Mouse (Mus musculus) fibroblast of lung, adult 2 months (primary cell): ENCODE data around the gene Asic2.

ENCODE experiments used
- DNase-seq: peaks from one replicate; pipeline ENCODE4 v3.0.0-alpha.2; 2011; ENCODE audit warnings: low read depth

Gene Asic2

DNA sequence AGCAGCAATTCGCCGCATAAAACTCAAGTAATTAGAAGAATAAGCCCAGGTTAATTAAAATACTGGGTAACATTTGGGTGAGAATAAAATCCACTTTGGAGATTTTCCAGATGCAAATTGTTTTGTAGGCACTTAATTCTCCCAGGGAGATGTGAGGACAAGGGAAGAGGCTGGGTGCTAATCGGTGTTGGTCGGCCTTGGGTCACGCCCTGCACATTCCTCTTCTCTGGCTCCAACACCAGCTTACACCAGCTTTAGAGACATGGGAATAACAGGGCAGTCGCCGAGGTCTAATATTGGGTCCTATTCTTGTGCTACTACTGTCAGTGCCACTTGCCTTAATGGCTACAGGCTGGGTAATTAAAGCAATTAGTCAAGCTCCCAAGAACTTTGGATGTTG, 783.5 kb downstream of the Asic2 start:
- DNase-seq, result no peak

DNA sequence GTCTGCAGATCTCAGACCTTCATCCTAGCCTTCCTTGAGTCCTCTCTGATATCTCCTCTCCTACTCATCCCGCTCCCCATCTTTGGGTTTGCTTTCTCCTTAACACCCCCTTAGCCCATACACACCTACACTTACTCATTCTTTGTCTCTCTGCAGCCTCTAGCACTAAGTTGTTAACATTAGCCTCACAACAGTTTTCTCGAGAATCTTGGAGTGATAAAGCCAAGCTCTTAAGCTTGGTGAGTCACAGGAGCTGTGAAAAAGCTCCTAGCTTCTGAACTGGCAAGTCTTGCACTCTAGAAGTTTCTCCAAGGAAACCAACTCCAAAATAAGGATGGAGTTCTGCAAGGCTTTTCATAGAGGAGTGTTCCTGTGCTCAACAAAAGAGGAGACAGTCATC, 803.4 kb downstream of the Asic2 start:
- no peak for DNase-seq

DNA sequence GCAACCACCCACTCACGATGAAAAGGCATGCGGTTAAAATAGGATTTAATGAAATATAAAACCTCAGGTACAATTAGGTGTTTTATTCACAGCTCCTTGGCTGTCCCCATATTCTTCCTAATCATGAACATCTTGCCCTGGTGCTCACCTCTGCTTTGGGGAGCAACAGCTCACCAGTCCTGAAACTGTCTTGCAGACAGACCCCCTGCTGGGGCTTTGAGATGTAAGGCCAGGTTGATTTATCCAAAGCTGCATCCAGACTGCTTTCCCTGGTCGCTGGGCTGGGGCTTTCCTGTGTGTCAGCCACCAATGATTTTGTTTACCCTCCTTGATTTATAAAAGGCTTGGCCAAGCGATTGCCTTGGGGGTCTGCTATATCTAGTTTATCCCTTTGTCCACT, 805.2 kb downstream of the Asic2 start:
- no peak for DNase-seq

DNA sequence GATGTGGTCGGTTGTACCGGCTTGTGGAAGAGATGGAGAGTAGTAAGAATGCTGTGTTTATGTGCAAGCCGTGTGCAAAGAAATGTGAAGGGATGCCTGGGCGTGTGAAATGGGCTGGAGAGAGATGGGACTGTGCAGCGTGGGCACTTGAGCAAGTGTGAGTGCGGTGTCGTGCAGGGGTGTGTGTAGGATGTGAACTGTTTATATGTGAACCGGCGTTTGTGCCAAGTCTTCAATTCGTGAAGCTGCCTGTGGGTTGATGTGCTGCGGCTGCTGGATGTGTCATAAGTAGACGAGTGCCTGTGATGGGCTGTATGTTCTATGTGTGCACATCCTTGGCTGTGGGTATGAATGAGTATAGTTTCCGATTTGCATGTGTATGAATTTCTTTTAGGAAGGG, 814.4 kb downstream of the Asic2 start:
- DNase-seq, result no peak

DNA sequence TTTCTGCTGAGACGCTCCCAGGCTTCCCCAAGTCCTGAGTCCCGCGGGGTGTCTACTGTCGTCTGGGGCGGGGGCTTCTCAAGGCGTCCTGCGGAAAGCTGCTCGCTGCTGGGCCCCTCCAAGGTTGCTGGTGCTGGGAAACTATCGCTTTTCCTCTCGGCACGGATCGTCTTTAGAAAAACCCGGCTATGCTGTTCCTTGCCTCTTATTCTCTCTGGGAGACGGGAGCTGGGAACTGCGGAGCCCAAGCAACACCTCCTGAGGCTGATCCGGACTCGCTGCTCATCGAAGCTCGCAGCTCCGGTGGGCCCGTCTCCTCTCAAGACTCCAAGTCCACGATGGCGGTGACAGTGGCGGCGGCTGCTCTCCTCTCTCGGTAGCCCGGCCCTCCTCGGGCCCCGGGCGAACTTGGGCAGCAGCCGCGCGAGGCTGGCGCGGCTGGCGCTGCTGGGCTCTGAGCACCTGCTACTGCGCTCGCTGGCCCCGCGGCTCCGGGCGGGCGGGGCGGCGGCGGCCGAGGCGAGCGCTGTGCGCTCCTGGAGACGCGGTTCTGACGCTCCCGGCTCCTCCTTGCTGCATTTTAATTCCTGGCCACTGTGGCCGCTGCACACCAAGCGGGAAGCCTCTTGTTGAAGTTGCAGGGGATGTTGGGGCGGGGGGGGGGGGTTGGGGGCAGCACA, 815.0 kb downstream of the Asic2 start:
- no peak for DNase-seq

DNA sequence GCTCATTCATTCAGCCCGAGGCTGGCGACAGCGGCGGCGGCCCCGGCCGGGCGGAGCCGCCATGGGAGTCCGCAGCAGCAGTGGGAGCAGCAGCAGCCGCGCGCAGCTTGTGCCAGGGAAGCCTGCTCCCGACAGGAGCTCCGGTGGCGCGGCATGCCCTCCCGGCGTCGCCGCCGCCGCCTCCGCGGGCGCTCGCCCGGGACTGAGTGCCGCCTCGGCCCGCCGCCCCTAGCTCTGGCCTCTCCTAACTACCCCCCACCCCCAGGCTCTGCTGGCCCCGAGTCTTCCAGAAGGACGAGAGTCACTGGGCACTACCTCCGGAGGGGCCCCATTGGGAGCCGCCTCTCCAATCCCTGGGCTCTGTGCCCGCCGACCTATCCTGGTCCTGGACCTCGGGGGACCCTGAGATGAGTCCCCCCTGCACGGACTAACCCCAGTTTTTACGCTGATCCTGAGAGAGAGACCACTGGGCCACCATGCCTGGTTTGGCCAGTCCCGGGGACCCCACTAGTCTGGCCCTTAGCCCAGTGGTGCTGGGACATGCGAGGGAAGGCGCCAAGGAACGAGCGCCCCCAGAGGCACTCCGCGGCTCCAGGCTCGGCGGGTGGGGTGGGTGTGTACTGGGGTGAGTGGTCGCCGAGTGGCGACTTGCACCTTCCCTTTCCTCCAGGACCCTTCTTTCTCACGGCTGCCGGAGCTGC, 815.6 kb downstream of the Asic2 start:
- no peak for DNase-seq

DNA sequence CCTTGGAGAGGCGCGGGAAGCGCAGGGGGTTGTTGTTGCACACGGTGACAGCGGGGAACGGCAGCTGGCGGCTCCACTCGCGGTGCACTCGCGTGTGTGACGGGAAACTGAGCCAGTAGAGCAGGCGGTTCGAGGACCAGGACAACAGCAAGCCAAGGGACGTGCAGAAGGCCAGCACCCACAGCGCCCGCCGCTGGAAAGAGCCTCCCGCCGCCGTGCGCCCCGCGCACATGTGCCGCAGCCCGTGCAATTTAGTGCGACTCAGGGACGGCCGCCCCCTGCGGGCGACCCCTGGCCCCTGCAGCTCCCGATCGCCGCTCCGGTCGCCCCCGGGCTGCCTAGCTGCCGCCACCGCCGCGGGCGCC, 816.3 kb downstream of the Asic2 start:
- DNase-seq, result no peak

DNA sequence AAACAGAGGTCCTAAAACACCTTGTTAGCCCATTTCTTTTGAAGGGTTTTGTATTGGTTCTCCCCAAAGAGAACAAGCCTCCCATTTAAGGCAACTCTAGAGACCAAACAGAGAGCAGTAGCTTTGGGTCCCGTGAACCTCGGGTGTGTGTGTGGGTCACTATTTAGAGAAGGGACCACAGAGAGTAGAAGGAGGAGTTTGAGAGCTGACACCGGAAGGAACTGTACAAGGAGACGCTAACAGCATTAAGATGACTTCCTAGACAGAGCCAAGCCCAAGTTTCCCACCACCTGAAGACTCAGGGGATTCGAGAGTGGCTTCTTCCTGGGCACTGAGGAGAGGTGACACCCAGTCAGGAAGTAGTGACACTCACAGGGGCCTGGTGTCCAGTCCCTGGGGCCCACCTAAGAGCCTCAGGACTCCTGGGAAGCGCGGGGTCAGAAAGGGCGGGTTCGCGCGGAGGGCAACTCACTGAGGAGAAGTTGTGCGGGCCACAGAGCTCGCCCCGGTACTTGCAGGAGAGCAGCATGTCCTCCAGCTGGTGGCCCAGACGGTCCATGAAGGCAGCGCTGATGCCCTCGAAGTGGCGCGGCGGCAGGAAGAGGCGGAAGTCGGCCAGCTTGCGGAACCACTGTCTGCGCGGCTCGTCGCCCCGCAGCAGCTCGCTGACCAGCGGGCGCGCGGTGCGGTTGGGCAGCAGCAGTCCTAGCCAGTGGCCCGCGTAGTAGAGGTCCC, 816.8 kb downstream of the Asic2 start:
- DNase-seq, result no peak

DNA sequence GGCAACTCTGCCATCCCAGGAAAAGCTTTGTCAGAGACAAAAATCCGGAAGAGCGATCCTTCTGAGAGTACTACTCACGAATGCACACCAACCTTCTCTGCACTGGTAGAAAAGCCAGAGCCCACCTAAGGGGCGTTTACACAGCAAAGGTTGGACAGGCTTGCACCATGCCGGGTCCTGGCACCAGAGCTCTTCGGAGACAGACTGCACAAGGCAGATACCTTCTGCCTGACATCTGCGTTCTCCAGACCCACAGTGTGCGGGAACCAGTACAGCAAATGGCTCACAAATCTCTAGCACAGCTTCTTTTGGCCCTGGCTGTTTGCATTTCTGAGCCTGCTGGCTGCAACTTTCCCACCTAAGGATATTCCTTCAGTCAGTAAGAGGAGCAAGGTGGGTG, 817.6 kb downstream of the Asic2 start:
- no peak for DNase-seq

DNA sequence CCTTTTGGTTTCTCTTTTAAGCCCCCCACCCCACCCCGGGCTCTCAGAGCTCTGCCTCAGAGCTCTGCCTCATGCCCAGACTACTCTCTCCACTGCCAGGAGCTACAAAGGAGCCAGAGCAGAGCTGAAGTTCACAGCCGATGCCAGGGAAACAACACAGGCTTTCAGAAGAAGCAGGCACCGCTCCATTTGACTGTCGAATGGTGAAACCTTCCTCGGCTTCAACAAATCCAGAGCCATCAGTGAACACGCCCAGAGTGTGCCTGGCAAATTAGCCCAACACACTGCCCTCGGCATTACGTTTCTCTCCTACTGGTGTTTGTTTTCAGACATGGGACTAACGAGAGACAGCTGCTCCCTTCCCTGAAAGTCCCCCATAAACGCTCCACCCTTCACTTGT, 819.8 kb downstream of the Asic2 start:
- no peak for DNase-seq

DNA sequence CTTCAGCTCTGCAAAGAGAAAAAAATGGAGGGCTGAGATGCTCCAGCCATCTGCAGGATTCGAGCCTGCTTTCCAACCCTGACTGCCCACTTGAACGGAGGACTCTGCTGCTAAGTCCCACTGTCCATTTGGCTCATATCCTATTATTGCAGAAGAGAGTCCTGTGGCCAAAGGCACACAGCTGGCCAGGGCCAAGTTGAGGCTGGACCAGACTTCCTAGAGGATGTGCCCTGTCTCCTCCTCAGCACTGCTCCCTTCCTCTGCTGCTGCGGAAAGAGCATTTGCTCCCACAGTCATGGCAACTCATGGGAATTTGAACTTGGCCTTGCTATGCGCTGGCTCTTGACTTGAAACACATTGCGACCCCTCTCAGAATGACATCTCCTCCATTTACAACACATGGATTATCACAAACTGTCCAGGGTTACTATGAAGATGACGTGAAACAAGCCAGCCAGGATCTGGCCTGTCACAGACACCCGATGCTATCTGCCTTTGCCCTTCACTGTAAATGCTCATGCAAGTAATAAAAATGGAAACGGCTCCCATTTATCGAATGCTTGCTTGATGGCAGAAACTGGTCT, 821.6 kb downstream of the Asic2 start:
- DNase-seq, result no peak

DNA sequence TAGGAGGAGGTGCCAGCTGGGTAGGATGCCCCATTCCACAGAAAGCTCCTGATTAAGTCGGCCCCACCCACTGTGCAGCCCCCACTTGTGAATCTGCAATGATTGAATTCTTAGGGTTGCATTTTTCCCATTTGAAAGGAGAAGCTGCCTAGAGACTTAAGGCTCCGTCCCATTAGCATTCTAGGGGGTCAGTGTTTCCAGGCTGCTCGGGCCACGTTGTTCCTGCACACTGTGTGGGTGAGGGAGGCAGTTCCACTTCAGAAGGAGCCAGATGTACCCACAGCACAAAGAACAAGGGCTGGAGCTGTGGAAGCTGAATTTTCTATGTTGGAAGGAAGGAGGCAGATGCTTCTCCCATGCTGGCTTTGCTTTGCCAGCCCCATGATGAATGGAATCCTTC, 833.1 kb downstream of the Asic2 start:
- DNase-seq, result no peak

DNA sequence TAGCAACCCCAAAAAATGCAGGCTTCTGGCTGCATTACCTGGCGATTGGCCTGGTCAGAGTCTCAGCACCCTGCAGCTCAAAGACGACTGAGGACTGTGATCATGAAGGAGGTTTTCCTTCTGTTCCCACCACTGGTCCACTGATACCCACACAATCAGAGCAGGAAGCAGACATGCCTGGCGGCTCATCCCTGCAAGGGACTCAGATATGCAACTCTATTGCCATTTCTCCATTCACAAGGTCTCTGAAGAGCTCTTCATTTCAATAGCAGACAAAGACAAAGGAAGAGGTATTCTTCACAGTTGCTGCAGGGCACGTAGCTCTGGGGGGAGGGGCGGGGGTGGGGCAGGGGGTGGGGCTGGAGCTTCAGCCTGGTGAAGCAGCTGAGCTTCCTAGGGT, 834.3 kb downstream of the Asic2 start:
- DNase-seq, result no peak

DNA sequence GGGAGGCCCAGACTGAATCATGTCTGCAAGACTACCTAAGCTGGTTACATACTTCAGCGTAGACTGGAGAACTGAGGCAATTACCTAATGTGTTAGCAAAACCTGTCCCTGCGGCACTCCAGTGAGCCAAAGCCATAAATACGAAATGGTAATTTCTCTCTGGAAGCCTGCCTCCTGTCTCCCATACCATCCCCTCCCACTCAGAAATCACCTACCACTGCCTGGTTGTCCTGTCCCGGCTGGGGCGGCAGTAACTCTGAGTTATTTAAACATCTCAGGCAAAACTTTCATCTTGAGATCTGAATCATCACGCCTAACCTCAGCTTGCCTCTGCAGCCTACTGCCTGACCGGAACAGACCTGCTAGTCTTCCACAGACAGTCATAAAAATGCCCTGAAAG, 835.6 kb downstream of the Asic2 start:
- no peak for DNase-seq

DNA sequence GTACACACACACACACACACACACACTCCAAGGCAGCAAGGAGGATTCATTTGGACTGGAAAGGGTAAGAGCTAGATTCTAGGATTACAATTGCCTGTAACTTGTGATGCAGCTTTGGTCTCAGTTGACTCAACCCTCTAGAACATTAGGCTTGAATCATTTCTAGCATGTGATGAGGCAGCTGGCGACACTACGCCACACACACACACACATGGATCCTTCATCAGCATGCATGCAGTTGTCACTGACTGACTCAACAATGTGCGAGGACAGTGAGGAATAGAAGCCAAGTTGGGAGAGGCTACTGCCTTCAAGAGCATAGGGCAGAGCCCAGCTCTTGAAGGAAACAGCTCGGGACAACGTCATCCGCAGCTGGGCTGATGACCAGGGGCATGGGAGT, 843.9 kb downstream of the Asic2 start:
- DNase-seq, result no peak

DNA sequence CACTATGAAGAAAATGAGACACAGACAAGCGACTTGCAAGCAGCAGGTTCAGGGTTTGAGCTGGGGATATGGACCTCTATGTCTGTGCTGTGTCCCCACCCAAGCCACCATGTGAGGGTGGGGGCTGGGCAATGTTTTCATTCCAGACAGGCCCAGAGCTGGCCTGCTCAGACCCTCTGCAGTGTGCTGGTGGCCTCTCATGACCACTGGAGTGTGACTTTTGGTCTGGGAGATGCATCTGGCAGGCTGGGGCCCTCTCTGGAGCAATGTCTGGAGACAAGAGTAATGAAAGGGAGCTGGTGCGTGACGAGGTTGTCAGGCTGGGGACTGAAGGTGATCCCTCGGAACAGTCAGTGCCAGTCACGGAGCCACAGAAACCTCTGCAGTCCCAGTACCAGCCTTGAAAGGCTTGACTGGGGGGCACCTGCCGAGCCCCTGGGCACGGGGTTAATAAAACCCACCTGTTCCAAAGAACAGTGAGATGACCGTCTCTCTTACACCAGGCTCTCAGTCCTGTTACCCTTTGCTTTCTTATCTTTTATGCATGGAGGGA, 848.2 kb downstream of the Asic2 start:
- DNase-seq, result no peak

DNA sequence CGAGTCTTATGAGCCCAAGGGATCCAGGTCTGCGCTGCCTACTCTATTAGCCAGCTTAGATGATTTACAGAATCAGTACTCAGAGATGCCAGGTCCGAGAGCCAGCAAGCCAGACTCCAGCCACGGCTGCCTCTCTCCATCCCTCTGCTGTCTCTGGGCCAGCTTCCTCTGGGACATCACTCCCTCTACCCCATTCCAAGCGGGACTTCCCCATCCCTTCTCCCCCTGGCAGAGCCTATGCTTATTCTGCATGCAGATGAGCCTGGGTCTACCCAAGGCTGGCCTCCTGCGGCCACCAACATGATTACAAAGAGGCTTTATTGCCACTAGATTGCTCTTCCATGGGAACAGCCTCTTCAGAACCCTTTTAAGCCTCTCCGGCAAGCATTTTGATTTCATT, 850.2 kb downstream of the Asic2 start:
- no peak for DNase-seq

DNA sequence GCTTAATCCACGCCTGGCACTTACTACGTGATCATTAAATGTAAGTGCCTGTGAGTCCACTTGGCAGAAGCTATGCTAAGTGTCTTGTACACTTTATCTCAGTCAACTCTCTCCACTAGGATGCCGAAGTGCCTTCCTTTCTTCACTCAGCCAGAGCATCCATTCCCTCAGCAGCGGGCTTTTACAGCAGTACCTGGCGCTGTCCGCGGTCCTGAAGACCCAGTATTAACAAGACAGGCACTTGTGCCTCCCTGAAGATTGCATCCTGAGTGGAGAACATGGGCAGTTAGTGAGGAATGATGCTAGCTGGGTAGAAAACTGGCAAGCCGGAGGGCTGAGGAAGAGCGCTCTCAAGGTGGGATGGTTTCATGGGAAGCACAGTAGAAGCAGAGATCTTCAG, 852.6 kb downstream of the Asic2 start:
- no peak for DNase-seq

DNA sequence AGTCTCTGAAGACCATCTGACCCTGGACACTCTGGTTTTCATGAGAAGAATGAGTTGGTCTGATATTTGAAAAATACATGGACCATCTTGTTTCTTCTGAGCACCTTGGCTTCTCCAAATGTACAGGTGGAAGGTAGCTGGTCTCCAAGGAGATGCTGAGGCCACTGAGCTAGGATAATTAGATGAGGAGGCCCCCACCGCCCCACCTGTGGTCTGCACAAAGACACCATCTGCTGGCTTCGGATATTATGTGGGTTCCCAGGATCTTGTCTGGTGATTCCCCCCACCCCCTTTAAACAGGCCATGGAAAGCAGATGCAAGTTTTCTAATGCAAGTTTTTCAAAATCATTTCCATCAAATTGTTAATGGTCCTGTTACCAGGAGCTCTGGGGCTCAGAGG, 856.6 kb downstream of the Asic2 start:
- DNase-seq, result no peak

DNA sequence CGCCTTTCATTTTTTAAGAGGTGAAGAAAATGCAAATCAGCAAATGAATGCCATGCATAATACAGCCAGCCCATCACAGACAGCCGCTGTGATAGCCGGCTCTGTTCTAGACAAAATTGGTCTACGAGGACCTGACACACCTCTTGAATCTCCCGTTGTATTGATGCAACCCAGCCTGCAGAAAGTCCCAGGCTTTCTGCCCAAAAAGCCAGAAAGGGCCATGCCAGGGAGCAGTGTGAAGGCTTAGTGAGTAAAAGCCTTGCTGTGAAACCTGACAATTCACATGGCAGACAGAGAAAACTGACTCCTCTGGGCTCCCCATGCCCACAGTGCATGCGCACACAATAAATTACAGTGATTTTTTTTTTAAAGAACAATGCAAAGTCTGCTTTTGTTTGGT, 858.2 kb downstream of the Asic2 start:
- DNase-seq, result no peak

DNA sequence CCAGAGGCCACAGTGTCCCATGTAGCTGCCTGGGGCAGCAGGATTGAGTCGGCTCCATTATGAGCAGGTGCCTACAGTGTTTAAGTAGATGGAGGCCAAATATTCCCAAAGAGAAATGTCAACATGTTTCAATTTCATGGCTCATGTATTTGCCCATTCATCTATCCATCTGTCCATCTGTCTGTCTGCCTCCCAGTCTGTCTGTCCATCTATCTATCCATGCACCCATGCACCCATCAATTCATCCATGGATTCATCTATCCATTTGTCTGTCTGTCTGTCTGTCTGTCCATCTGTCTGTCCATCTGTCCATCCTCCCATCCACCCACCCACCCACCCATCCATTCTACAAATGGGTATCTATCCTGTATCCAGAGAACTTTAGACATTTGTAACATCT, 861.3 kb downstream of the Asic2 start:
- DNase-seq, result no peak

DNA sequence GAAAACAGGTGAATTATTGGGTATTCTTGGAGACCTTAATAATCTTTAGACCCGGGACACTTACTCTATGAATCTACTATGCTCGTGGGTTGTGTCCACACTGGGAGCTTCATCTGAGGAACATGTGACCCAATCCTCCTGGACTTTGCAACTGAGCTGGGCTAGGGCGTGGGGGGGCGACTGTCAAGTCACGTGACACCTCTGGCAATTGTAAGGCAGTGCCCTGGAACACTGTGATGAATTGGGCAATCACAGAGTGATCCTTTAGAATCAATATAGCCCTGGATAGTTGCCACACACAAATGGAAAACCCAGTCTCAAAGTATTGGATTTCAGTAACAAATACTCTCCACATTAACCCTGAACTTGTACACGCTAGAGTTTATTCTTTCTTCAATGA, 867.4 kb downstream of the Asic2 start:
- DNase-seq, result no peak

DNA sequence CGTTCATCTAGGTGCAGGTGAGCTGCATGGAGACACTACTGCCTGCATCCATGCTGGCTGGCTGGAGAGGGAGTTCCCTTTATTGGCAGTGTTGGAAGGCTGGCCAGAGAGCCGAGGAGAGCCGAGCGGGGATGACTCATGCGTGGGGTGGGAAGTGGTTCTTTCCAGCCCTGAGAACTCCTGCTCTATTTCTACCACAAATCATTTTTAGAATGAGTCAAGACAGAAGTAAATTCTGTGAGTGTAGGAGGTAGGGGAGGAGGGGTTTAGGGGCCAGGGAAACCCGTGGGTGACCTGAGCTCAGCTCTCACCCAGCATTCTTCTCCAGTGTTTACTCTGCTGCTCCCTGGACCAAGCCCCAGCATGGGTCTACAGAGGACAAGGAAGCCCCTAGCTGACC, 872.2 kb downstream of the Asic2 start:
- no peak for DNase-seq
